Mouse (Mus musculus): ENCODE measurements at regions not wholly inside any gene's neighbourhood (a gene's known extent, or its start where the extent isn't known, plus 50 kb on each side); places are given as distances from the start of the nearest gene placed in this dataset.

DNA sequence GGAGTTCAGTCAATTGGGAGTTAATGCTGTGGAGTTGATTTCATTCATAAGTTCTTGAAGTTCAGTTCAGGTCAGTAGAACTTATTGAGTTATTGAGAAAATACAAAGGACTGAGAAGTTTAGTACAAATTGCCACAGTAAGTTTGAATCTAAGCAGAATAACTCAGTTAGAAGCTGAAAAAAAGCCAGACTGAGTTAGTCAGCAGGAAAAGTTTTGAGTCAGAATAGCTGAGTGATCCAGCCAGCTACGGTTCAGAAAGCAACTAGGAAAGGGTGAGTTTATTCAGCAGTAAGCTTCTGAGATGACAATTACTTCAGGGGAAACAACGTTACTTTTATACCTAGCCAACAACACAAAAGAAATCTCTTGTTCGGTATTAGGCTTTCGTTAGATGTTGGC is 557.2 kb downstream of the Tusc1 start:
- H3K36me3 ChIP-seq (ENCODE audit: control insufficient read depth, insufficient read depth, low read length) = no peaks in the 10 kb centered on the region
- no peak overlapping the region for H3K4me3 ChIP-seq (ENCODE audit: insufficient read depth, low read depth, low read length)
- no peak overlapping the region for H3K9ac ChIP-seq (ENCODE audit: low read depth, low read length)
- no peaks in the 10 kb centered on the region for H3K4me1 ChIP-seq (ENCODE audit: control insufficient read depth, insufficient read depth, low read length)
- TF ChIP-seq POLR2A (IDR thresholded peaks at IDR 0.05; ENCODE audit: extremely low read depth, insufficient read depth, low read length) (no peak), CTCF (IDR thresholded peaks at IDR 0.05; ENCODE audit: low read depth, low read length) (no peak)
- no peaks in the 10 kb centered on the region for H3K27me3 ChIP-seq (ENCODE audit: control insufficient read depth, insufficient read depth, low read length)
- H3K79me2 ChIP-seq (ENCODE audit: control insufficient read depth, insufficient read depth, low read length) = no peaks in the 10 kb centered on the region
- no peak overlapping the region for H3K27ac ChIP-seq (replicated peaks; ENCODE audit: insufficient read depth, low read depth, low read length)
- 80% methylated on average over 4 of the region's 4 CpGs for WGBS
- no peak for DNase-seq (ENCODE audit: extremely low read depth, low read depth, low spot score)

DNA sequence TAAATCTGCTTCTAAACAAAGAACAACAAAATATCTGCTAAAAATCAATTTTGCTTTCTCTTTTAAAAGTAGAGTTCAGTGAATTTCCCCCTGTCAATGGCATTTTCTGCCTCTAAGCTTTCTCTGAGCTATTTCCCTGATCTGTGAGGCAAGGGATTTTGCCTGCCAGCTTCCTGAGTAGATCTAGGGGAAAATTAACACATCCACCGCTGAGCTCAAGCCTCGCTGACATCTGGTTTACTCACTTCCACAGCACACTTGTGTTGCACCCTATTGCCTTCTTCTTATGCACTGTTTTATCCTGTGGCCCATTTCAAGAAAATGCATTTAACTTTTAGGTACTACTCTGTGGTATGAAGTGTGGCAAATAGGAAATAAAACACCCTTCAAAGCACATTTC is 556.5 kb upstream of the Gm12666 start:
- Histone ChIP-seq H3K9ac (ENCODE audit: low read depth, low read length) (no peak overlapping the region), H3K36me3 (ENCODE audit: control insufficient read depth, insufficient read depth, low read length) (no peaks in the 10 kb centered on the region), H3K27ac (replicated peaks; ENCODE audit: insufficient read depth, low read depth, low read length) (no peak overlapping the region), H3K4me3 (ENCODE audit: insufficient read depth, low read depth, low read length) (no peak overlapping the region), H3K79me2 (ENCODE audit: control insufficient read depth, insufficient read depth, low read length) (no peaks in the 10 kb centered on the region), H3K27me3 (ENCODE audit: control insufficient read depth, insufficient read depth, low read length) (no peaks in the 10 kb centered on the region), H3K4me1 (ENCODE audit: control insufficient read depth, insufficient read depth, low read length) (no peaks in the 10 kb centered on the region)
- WGBS = 37% methylated on average over 2 of the region's 2 CpGs
- DNase-seq (ENCODE audit: extremely low read depth, low read depth, low spot score) = no peak
- TF ChIP-seq POLR2A (IDR thresholded peaks at IDR 0.05; ENCODE audit: extremely low read depth, insufficient read depth, low read length) = no peak
- no peak for TF ChIP-seq CTCF (IDR thresholded peaks at IDR 0.05; ENCODE audit: low read depth, low read length)

DNA sequence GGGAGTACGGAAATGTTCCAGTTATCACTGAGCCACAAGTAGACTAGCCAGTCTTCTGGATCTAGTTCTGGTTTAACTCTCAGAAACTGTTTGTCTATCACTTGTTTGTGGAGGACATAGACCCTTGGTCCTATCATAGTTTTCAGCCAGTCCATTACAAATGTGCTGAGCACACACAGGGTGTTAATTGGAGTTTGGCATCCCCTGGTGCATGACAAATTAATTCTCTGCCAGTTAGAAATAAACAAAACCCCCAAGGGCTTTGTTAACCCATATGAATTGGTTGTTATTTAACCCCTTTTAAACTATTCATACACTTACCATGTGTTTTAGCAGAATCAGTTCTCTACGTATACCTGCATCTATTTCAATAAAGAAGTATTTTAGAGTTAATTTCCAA is 554.7 kb upstream of the Gm12666 start:
- H3K4me1 ChIP-seq (ENCODE audit: control insufficient read depth, insufficient read depth, low read length) = no peaks in the 10 kb centered on the region
- H3K79me2 ChIP-seq (ENCODE audit: control insufficient read depth, insufficient read depth, low read length) = no peaks in the 10 kb centered on the region
- WGBS = 65% methylated on average over 2 of the region's 2 CpGs
- H3K4me3 ChIP-seq (ENCODE audit: insufficient read depth, low read depth, low read length) = no peak overlapping the region
- TF ChIP-seq POLR2A (IDR thresholded peaks at IDR 0.05; ENCODE audit: extremely low read depth, insufficient read depth, low read length) (no peak), CTCF (IDR thresholded peaks at IDR 0.05; ENCODE audit: low read depth, low read length) (no peak)
- DNase-seq (ENCODE audit: extremely low read depth, low read depth, low spot score) = no peak
- no peaks in the 10 kb centered on the region for H3K36me3 ChIP-seq (ENCODE audit: control insufficient read depth, insufficient read depth, low read length)
- H3K27me3 ChIP-seq (ENCODE audit: control insufficient read depth, insufficient read depth, low read length) = no peaks in the 10 kb centered on the region
- no peak overlapping the region for H3K27ac ChIP-seq (replicated peaks; ENCODE audit: insufficient read depth, low read depth, low read length)
- no peak overlapping the region for H3K9ac ChIP-seq (ENCODE audit: low read depth, low read length)

DNA sequence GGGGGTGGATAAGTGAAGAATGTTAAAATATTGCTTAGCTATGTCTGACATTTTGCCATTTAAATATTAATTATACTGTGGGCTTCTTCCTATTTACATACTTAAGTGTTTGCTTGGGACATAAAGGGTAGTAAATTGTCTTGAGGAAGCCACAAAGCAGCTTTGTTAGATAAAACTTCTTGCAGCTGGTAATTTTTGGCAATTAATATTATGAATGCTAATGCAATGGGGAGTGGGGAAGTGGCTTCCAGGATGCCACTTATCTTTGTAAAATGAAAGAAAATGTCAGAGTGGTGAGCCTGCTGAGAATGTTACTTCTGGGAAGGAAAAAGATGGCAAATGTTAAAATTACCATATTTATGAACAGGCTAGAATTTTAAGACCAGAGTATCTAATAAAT is 511.2 kb upstream of the Gm12666 start:
- TF ChIP-seq POLR2A (IDR thresholded peaks at IDR 0.05; ENCODE audit: extremely low read depth, insufficient read depth, low read length) (no peak), CTCF (IDR thresholded peaks at IDR 0.05; ENCODE audit: low read depth, low read length) (no peak)
- H3K4me1 ChIP-seq (ENCODE audit: control insufficient read depth, insufficient read depth, low read length) = no peaks in the 10 kb centered on the region
- no peak overlapping the region for H3K27ac ChIP-seq (replicated peaks; ENCODE audit: insufficient read depth, low read depth, low read length)
- H3K9ac ChIP-seq (ENCODE audit: low read depth, low read length) = no peak overlapping the region
- H3K36me3 ChIP-seq (ENCODE audit: control insufficient read depth, insufficient read depth, low read length) = no peaks in the 10 kb centered on the region
- H3K27me3 ChIP-seq (ENCODE audit: control insufficient read depth, insufficient read depth, low read length) = no peaks in the 10 kb centered on the region
- no peak for DNase-seq (ENCODE audit: extremely low read depth, low read depth, low spot score)
- H3K79me2 ChIP-seq (ENCODE audit: control insufficient read depth, insufficient read depth, low read length) = no peaks in the 10 kb centered on the region
- H3K4me3 ChIP-seq (ENCODE audit: insufficient read depth, low read depth, low read length) = no peak overlapping the region

All from liver, adult 2 months (tissue).